Mouse (Mus musculus) limb, embryonic 15.5 days (tissue): ENCODE results near the gene Plekhm1. TPM values are rescaled to one million over a fixed set of nuclear protein-coding genes. Genes with fewer than 3 reads are reported as not detected.
"Not testable (repeated sequence)": the region's sequence is repeated elsewhere in the genome, so short reads cannot be mapped to it uniquely, and the experiment has no call there.

ENCODE experiments used
- ATAC-seq: fragments of 200-750 bp; cut with Nextera tagmentation; 2 replicates; pipeline ENCODE4 v1.8.0; 2017; ENCODE audit warnings: low read depth, moderate TSS enrichment; ENCODE audit not compliant: insufficient number of reproducible peaks, low FRiP score, low TSS enrichment
- H3K27ac ChIP-seq: fragments of 300-500 bp; sonication (generic); 2 replicates; pipeline ENCODE4 v1.5.1; 2015; ENCODE audit warnings: moderate library complexity, mild to moderate bottlenecking, inconsistent platforms
- H3K27me3 ChIP-seq: fragments of 300-500 bp; sonication (generic); 2 replicates; pipeline ENCODE4 v1.6.1; 2015; ENCODE audit warnings: inconsistent platforms
- H3K36me3 ChIP-seq: fragments of 300-500 bp; sonication (generic); 2 replicates; pipeline ENCODE4 v1.6.1; 2015; ENCODE audit warnings: inconsistent platforms
- H3K4me1 ChIP-seq: fragments of 300-500 bp; sonication (generic); 2 replicates; pipeline ENCODE4 v1.6.1; 2015; ENCODE audit warnings: inconsistent platforms
- H3K4me2 ChIP-seq: fragments of 300-500 bp; sonication (generic); 2 replicates; pipeline ENCODE4 v1.6.1; 2015; ENCODE audit warnings: mild to moderate bottlenecking, inconsistent platforms
- H3K4me3 ChIP-seq: fragments of 300-500 bp; sonication (generic); 2 replicates; pipeline ENCODE4 v1.5.1; 2015; ENCODE audit warnings: mild to moderate bottlenecking, inconsistent platforms
- H3K9ac ChIP-seq: fragments of 300-500 bp; sonication (generic); 2 replicates; pipeline ENCODE4 v1.6.1; 2015; ENCODE audit warnings: inconsistent platforms
- H3K9me3 ChIP-seq: fragments of 300-500 bp; sonication (generic); 2 replicates; pipeline ENCODE4 v1.6.1; 2016; ENCODE audit warnings: inconsistent platforms
- WGBS: fragments of 180-500 bp; shearing (Covaris S2); methylation state at CpG from one replicate; pipeline ENCODE4 v1.1.7; 2015; 5-methylcytosine and 5-hydroxymethylcytosine counted together
- polyA plus RNA-seq: library from polyadenylated mRNA; unstranded; fragments of >200 nt; fragmentation: Nextera tagmentation; extraction: Ambion mirVana; gene quantifications from 2 replicates; pipeline ENCODE4 v1.2.1, GENCODE M21; 2015

Gene Plekhm1
- polyA plus RNA-seq: 8.4 and 8.6 TPM in 2 replicates

- Histone ChIP-seq H3K9me3 (no peaks in the 10 kb centered on the region), H3K4me3 (peak within 1 kb of the TSS; percentile 86), H3K9ac (peak within 1 kb of the TSS; percentile 71), H3K27me3 (no peaks in the 10 kb centered on the region), H3K4me1 (peaks cover 21% of the 10 kb centered on the region), H3K4me2 (peak within 1 kb of the TSS; percentile 90), H3K27ac (peak within 1 kb of the TSS; percentile 39; the same call in 1 of the 2 replicates), H3K36me3 (no peaks in the 10 kb centered on the region)
- ATAC-seq: peak; percentile 93
- under 1% methylated on average over 64 of the region's 67 CpGs for WGBS
These were observed at the start of gene Plekhm1 for GRCm38 (mm10) chr11:103411981-103412949. Plekhm1 (minus strand) TSS chr11:103412687.

DNA sequence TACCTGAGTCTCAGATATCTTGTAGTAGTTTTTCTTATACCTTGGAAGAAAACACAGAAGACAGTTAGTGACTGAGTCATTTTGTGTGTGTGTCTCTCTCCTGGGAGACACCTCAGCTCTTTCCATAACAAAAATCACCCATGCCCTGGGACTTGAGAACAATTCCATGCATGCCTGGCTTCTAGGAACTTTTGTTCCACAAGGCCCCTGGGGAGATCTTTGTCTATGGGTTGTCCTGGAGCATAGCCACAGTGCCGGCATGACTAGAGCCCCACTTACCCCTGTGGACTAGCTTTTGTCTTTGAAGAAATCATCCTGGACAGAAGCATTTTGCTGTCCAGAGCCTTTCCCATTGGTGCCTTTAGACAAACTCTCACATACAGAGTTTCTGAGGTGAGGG lies 38.6 kb upstream of the Plekhm1 start:
- H3K27ac ChIP-seq, H3K4me2 ChIP-seq, H3K27me3 ChIP-seq, ATAC-seq, H3K9ac ChIP-seq, H3K4me3 ChIP-seq, H3K4me1 ChIP-seq, H3K36me3 ChIP-seq, H3K9me3 ChIP-seq: not testable (repeated sequence)
- 88% methylated on average over 1 of the region's 1 CpGs for WGBS

GRCm38 (mm10) chr11:103449721-103450120 lies 37.2 kb upstream of the Plekhm1 start:
- not testable (repeated sequence) for H3K36me3 ChIP-seq
- WGBS: 91% methylated on average over 14 of the region's 14 CpGs

GRCm38 (mm10) chr11:103443678-103444077 lies 31.2 kb upstream of the Plekhm1 start:
- Histone ChIP-seq H3K36me3 (no peaks in the 10 kb centered on the region), H3K9me3 (no peaks in the 10 kb centered on the region), H3K4me1 (no peaks in the 10 kb centered on the region), H3K4me3 (no peak overlapping the region), H3K27ac (no peak overlapping the region), H3K4me2 (no peak overlapping the region), H3K9ac (no peak overlapping the region), H3K27me3 (no peaks in the 10 kb centered on the region)
- ATAC-seq: no peak
- WGBS: 92% methylated on average over 3 of the region's 3 CpGs

More at GRCm38 (mm10) chr11:103449721-103450120, 37.2 kb upstream of the Plekhm1 start:
- H3K4me1 ChIP-seq, H3K27ac ChIP-seq, H3K4me3 ChIP-seq, H3K9ac ChIP-seq, ATAC-seq, H3K4me2 ChIP-seq, H3K9me3 ChIP-seq, H3K27me3 ChIP-seq: not testable (repeated sequence)

DNA sequence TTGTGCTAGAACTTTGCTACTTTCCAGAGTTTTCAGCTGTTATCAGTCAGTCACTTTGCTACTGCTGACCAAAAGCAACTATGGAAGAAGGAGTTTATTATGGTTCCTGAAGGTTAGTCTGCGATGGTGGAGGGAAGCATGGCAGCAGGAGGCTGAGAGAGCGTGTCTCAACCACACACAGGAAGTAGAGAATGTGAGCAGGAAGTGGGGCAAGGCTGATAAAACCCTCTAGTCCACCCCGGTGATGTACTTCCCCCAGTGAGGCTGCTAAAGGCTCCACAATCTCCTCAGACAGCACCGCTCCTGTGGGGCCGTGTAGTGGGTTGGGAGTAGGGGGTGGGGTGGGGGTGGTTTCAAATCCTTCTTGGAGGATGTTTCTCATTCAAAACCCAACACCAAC lies 23.8 kb upstream of the Plekhm1 start:
- Histone ChIP-seq H3K9me3 (no peaks in the 10 kb centered on the region), H3K36me3 (no peaks in the 10 kb centered on the region), H3K27me3 (no peaks in the 10 kb centered on the region), H3K4me3 (no peak overlapping the region), H3K4me1 (no peaks in the 10 kb centered on the region), H3K9ac (no peak overlapping the region), H3K4me2 (no peak overlapping the region), H3K27ac (no peak overlapping the region)
- ATAC-seq: no peak
- 81% methylated on average over 5 of the region's 5 CpGs for WGBS

DNA sequence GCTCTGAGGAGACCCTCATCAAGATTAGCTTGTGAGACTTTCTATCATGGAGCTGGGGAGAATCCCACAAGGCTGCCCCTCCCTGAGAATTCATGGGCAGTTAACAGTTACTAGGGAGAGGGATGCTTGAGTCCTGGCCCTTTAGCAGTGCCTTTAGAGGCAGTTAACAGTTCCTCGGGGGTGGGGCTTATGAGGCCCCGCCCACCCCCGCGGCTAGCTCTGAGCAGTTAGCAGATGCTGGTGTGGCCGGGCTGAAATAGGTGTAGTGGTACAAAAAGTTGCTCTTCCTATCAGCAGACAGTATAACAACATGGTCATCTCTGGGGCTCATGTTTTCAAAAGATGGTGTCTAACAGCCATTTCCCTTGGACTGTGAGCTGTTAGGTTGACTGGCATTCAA lies 12.5 kb upstream of the Plekhm1 start:
- Histone ChIP-seq H3K4me3 (no peak overlapping the region), H3K4me1 (no peaks in the 10 kb centered on the region), H3K27me3 (no peaks in the 10 kb centered on the region), H3K4me2 (no peak overlapping the region), H3K27ac (no peak overlapping the region), H3K9ac (no peak overlapping the region), H3K36me3 (no peaks in the 10 kb centered on the region), H3K9me3 (no peaks in the 10 kb centered on the region)
- ATAC-seq: no peak
- WGBS: 28% methylated on average over 5 of the region's 5 CpGs

GRCm38 (mm10) chr11:103419667-103420066 lies 7.2 kb upstream of the Plekhm1 start:
- Histone ChIP-seq H3K27me3 (no peaks in the 10 kb centered on the region), H3K4me2 (no peak overlapping the region), H3K36me3 (no peaks in the 10 kb centered on the region), H3K4me1 (no peaks in the 10 kb centered on the region), H3K9ac (no peak overlapping the region), H3K9me3 (no peaks in the 10 kb centered on the region), H3K27ac (no peak overlapping the region), H3K4me3 (no peak overlapping the region)
- 78% methylated on average over 13 of the region's 13 CpGs for WGBS
- ATAC-seq: no peak

DNA sequence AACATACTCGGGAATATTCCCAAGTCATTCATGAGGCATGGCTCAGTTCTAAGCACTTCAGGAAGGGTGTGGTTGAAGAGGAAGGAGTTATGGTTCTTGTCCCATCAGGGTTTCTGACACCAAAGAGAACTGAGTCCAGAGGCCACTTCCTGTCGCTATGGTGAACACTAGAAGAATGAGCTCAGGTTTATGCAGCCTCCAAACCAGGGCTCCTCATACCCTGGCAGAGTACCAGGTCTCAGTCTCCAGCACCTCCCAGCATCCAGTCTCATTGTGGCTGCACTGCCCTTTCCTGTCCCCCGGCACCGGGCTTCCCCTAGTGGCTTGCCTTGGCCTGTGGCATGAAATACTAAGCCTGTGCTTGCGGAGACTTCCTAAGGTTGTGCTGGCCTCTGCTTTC lies 6.7 kb upstream of the Plekhm1 start:
- Histone ChIP-seq H3K27me3 (no peaks in the 10 kb centered on the region), H3K4me3 (no peak overlapping the region), H3K4me1 (no peaks in the 10 kb centered on the region), H3K9me3 (no peaks in the 10 kb centered on the region), H3K9ac (no peak overlapping the region), H3K4me2 (no peak overlapping the region), H3K36me3 (no peaks in the 10 kb centered on the region), H3K27ac (no peak overlapping the region)
- no peak for ATAC-seq
- WGBS: 69% methylated on average over 5 of the region's 5 CpGs

DNA sequence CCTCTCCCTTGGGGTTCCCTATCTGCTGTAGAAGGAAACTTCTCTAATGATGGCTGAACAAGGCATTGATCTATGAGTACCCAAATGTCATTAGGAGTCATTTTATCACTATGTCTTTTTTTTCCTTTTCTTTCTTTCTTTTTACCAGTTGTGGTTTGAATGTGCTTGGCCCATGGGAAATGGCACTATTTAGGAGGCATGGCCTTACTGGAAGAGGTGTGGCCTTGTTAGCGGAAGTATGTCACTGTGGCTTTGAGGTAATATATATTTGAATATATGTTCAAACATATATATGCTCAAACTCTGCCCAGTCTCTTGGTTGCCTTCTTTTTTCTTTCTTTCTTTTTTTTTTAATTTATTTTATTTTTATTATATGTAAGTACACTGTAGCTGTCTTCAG lies 1.0 kb upstream of the Plekhm1 start:
- H3K36me3 ChIP-seq: no peaks in the 10 kb centered on the region
- H3K9me3 ChIP-seq: no peaks in the 10 kb centered on the region
- no peak overlapping the region for H3K27ac ChIP-seq
- no peaks in the 10 kb centered on the region for H3K27me3 ChIP-seq
- H3K4me3 ChIP-seq: no peak overlapping the region; the same call in 1 of the 2 replicates
- H3K4me2 ChIP-seq: no peak overlapping the region
- WGBS: 90% methylated on average over 1 of the region's 1 CpGs
- H3K4me1 ChIP-seq: peaks cover 21% of the 10 kb centered on the region
- no peak for ATAC-seq
- no peak overlapping the region for H3K9ac ChIP-seq

DNA sequence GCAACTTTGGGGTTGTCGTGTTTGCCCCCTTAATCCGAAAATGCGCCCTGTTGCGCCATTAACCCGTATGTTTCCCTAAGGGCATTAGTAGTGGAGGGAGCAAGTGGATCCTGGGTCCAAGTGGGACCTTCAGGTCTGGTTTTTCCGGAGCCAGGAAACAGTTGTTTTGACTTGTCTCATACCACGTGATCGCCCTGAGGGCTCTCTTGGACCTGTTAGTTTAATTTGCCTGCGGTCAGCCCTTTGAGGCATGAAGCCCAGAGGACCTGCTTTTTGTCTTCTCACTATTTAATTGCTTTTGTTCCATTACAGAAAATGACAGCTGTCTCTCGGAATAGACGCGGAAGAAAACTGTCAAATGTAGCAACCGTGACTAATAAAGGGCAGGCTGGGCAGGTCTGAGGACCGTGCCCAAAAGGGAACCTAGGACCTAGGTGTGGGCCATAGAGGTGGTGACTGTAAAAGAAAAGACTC lies 500 bp upstream of the Plekhm1 start:
- Histone ChIP-seq H3K4me1 (peaks cover 21% of the 10 kb centered on the region), H3K9ac (peak overlapping the region; percentile 71), H3K4me2 (peak overlapping the region; percentile 90), H3K4me3 (peak overlapping the region; percentile 86), H3K27me3 (no peaks in the 10 kb centered on the region), H3K27ac (peak overlapping the region; percentile 39; the same call in 1 of the 2 replicates), H3K9me3 (no peaks in the 10 kb centered on the region), H3K36me3 (no peaks in the 10 kb centered on the region)
- ATAC-seq: no peak
- 3% methylated on average over 14 of the region's 14 CpGs for WGBS

DNA sequence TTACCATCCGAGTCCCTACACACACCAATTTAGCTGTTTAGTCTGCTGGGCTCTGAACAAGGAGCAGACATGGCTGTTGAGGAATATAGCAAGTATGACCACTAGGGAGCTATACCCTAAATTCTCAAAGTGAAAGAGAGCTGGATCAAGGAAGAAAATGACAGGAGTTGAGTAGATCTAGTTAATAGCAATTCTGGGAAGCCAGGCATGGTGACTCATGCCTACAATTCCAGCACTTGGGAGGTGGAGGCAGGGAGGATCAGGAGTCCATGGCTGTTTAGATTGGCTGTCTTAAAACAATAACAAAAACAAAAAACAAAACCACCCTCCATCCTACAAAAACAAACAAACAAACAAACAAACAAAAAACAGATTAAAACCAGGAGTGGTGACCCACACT lies 1.2 kb downstream of the Plekhm1 start:
- no peak overlapping the region for H3K9ac ChIP-seq
- no peak for ATAC-seq
- no peak overlapping the region for H3K27ac ChIP-seq
- no peaks in the 10 kb centered on the region for H3K9me3 ChIP-seq
- 69% methylated on average over 1 of the region's 1 CpGs for WGBS
- H3K27me3 ChIP-seq: no peaks in the 10 kb centered on the region
- H3K4me1 ChIP-seq: peaks cover 24% of the 10 kb centered on the region
- no peak overlapping the region for H3K4me2 ChIP-seq
- peak overlapping the region; percentile 86 for H3K4me3 ChIP-seq
- no peaks in the 10 kb centered on the region for H3K36me3 ChIP-seq

DNA sequence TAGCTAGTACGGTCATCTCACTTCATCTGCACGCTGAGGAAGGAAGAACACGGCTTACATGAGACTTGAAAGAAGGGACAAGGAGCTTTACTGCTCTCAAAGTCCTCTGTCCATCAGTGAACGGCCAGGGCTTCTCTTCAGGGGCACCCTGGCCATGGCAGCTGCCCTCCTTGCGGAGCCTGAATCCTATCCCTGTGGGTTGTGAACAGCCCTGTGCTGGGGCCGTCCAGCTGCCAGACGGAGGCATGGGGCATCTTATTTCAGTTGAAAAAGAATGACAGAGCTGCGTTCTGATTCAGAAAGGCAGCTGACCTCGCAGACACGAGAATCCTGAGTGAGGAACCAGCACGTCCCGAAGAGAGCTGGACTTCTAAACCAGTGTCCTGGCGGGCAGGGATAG lies 3.6 kb downstream of the Plekhm1 start:
- H3K36me3 ChIP-seq: peaks cover 7% of the 10 kb centered on the region
- ATAC-seq: no peak
- no peaks in the 10 kb centered on the region for H3K9me3 ChIP-seq
- H3K9ac ChIP-seq: no peak overlapping the region
- 84% methylated on average over 13 of the region's 13 CpGs for WGBS
- H3K27me3 ChIP-seq: no peaks in the 10 kb centered on the region
- H3K27ac ChIP-seq: no peak overlapping the region
- H3K4me3 ChIP-seq: no peak overlapping the region
- H3K4me1 ChIP-seq: peaks cover 24% of the 10 kb centered on the region
- H3K4me2 ChIP-seq: no peak overlapping the region
